Mouse (Mus musculus) cerebellum, adult 2 months (tissue): ENCODE results near the gene 2210016F16Rik. TPM values are rescaled to one million over a fixed set of nuclear protein-coding genes. Genes with fewer than 3 reads are reported as not detected.

Experiments used
- DNase-seq, 2 experiments: peaks; one replicate each; pipeline ENCODE4 v3.0.0; 2021
- H3K27ac ChIP-seq: fragments of 200-500 bp; 2 replicates; pipeline ENCODE4 v1.5.1; 2012; ENCODE audit warnings: low read length, control low read depth, inconsistent platforms; ENCODE audit not compliant: insufficient read depth
- H3K27me3 ChIP-seq: fragments of 200-500 bp; 2 replicates; pipeline ENCODE4 v1.6.1; 2012; ENCODE audit warnings: inconsistent platforms, mild to moderate bottlenecking, low read length, moderate library complexity; ENCODE audit not compliant: control insufficient read depth, insufficient read depth
- H3K4me1 ChIP-seq: fragments of 200-500 bp; 2 replicates; pipeline ENCODE4 v1.6.1; 2011; ENCODE audit warnings: low read length; ENCODE audit not compliant: control insufficient read depth, insufficient read depth
- H3K4me3 ChIP-seq: fragments of 200-500 bp; replicated peaks from 2 replicates; pipeline ENCODE3; 2011; ENCODE audit warnings: mild to moderate bottlenecking, low read depth, low read length, control low read depth; ENCODE audit not compliant: insufficient read depth
- CTCF ChIP-seq: fragments of 200-500 bp; IDR thresholded peaks from 2 replicates; pipeline ENCODE4 v1.5.1; 2011; ENCODE audit warnings: low read depth, mild to moderate bottlenecking, control low read depth, low read length, moderate library complexity, borderline replicate concordance; ENCODE audit not compliant: insufficient read depth
- POLR2A ChIP-seq: fragments of 200-500 bp; IDR thresholded peaks from 2 replicates; pipeline ENCODE4 v1.6.1; 2011; ENCODE audit warnings: low read length, control low read depth, borderline replicate concordance; ENCODE audit not compliant: insufficient read depth
- WGBS: fragments of 180-500 bp; shearing (Covaris S2); methylation state at CpG from one replicate; pipeline ENCODE4 v1.1.7; 2018; 5-methylcytosine and 5-hydroxymethylcytosine counted together
- polyA plus RNA-seq: library from polyadenylated mRNA; depleted of rRNA; stranded (reverse); fragments of >200 nt; gene quantifications from 2 replicates; pipeline ENCODE4 v1.2.3, GENCODE M21; 2012; rRNA removed

2210016F16Rik gene
- 8.5 and 9.8 TPM in 2 replicates for polyA plus RNA-seq

- 2% methylated on average over 80 of the region's 80 CpGs for WGBS
- Histone ChIP-seq H3K4me1 (no peaks in the 10 kb centered on the region), H3K4me3 (peak within 1 kb of the TSS; percentile 71), H3K27ac (no peak within 1 kb of the TSS), H3K27me3 (no peaks in the 10 kb centered on the region)
- peak; percentile 41 to 61 for DNase-seq
- TF ChIP-seq POLR2A (no peak), CTCF (no peak)
These were observed at the start of gene 2210016F16Rik for GRCm38 (mm10) chr13:58384779-58385546. Gene 2210016F16Rik (minus strand): TSS chr13:58385225.

- Histone ChIP-seq H3K27ac (no peak overlapping the region), H3K4me3 (no peak overlapping the region), H3K27me3 (no peaks in the 10 kb centered on the region), H3K4me1 (no peaks in the 10 kb centered on the region)
- WGBS: 74% methylated on average over 10 of the region's 10 CpGs
- no peak for DNase-seq
- TF ChIP-seq POLR2A (no peak), CTCF (no peak)
These were observed 38.1 kb upstream of the 2210016F16Rik start for GRCm38 (mm10) chr13:58423061-58423660.

GRCm38 (mm10) chr13:58422242-58422641 lies 37.2 kb upstream of the 2210016F16Rik start:
- Histone ChIP-seq H3K4me1 (no peaks in the 10 kb centered on the region), H3K4me3 (no peak overlapping the region), H3K27ac (no peak overlapping the region), H3K27me3 (no peaks in the 10 kb centered on the region)
- 95% methylated on average over 4 of the region's 4 CpGs for WGBS
- no peak for DNase-seq
- TF ChIP-seq CTCF (no peak), POLR2A (no peak)

GRCm38 (mm10) chr13:58421026-58421425 lies 36.0 kb upstream of the 2210016F16Rik start:
- Histone ChIP-seq H3K4me1 (no peaks in the 10 kb centered on the region), H3K4me3 (no peak overlapping the region), H3K27ac (no peak overlapping the region), H3K27me3 (no peaks in the 10 kb centered on the region)
- TF ChIP-seq CTCF (no peak), POLR2A (no peak)
- WGBS: 60% methylated on average over 4 of the region's 4 CpGs
- DNase-seq: no peak

- Histone ChIP-seq H3K27ac (no peak overlapping the region), H3K4me1 (peaks cover 5% of the 10 kb centered on the region; the same call in 1 of the 2 replicates), H3K4me3 (no peak overlapping the region), H3K27me3 (no peaks in the 10 kb centered on the region)
- 97% methylated on average over 1 of the region's 1 CpGs for WGBS
- no peak for DNase-seq
- TF ChIP-seq POLR2A: no peak
- no peak for TF ChIP-seq CTCF
These were observed 34.2 kb upstream of the 2210016F16Rik start for GRCm38 (mm10) chr13:58419266-58419665.

- DNase-seq: no peak
- Histone ChIP-seq H3K27me3 (no peaks in the 10 kb centered on the region), H3K27ac (no peak overlapping the region), H3K4me1 (peaks cover 5% of the 10 kb centered on the region; the same call in 1 of the 2 replicates), H3K4me3 (no peak overlapping the region)
- WGBS: 45% methylated on average over 4 of the region's 4 CpGs
- TF ChIP-seq POLR2A (no peak), CTCF (no peak)
These were observed 33.6 kb upstream of the 2210016F16Rik start for GRCm38 (mm10) chr13:58418656-58419055.

- 37% methylated on average over 5 of the region's 5 CpGs for WGBS
These were observed 30.8 kb upstream of the 2210016F16Rik start for GRCm38 (mm10) chr13:58415838-58416237.

More at GRCm38 (mm10) chr13:58415838-58416237, 30.8 kb upstream of the 2210016F16Rik start:
- H3K4me3 ChIP-seq: no peak overlapping the region
- H3K4me1 ChIP-seq: peaks cover 5% of the 10 kb centered on the region; the same call in 1 of the 2 replicates
- H3K27ac ChIP-seq: no peak overlapping the region
- TF ChIP-seq POLR2A (no peak), CTCF (no peak)
- no peaks in the 10 kb centered on the region for H3K27me3 ChIP-seq
- DNase-seq: peak in 1 of 2 experiments; percentile 10
